Mouse (Mus musculus) hindbrain, postnatal 0 days (tissue): ENCODE measurements at regions not wholly inside any gene's neighbourhood (a gene's known extent, or its start where the extent isn't known, plus 50 kb on each side); places are given as distances from the start of the nearest gene placed in this dataset.

ENCODE experiments used
- ATAC-seq: fragments of 200-750 bp; cut with Nextera tagmentation; 2 replicates; pipeline ENCODE4 v1.8.0; 2017; ENCODE audit warnings: mild to moderate bottlenecking, moderate TSS enrichment, moderate library complexity
- DNase-seq: peaks from one replicate; pipeline ENCODE4 v3.0.0-alpha.2; 2015; ENCODE audit warnings: low spot score
- H3K27ac ChIP-seq: fragments of 300-500 bp; sonication (generic); 2 replicates; pipeline ENCODE4 v1.5.1; 2014; ENCODE audit warnings: mild to moderate bottlenecking
- H3K27me3 ChIP-seq: fragments of 300-500 bp; sonication (generic); 2 replicates; pipeline ENCODE4 v1.6.1; 2014; ENCODE audit warnings: low read length, mixed read lengths; ENCODE audit not compliant: insufficient read depth
- H3K36me3 ChIP-seq: fragments of 300-500 bp; sonication (generic); 2 replicates; pipeline ENCODE4 v1.6.1; 2014; ENCODE audit warnings: low read length, mixed read lengths; ENCODE audit not compliant: insufficient read depth
- H3K4me1 ChIP-seq: fragments of 300-500 bp; sonication (generic); 2 replicates; pipeline ENCODE4 v1.6.1; 2014; ENCODE audit warnings: antibody characterized with exemption, low read length, mixed read lengths; ENCODE audit not compliant: insufficient read depth
- H3K4me2 ChIP-seq: fragments of 300-500 bp; sonication (generic); 2 replicates; pipeline ENCODE4 v1.6.1; 2014; ENCODE audit warnings: low read depth, mild to moderate bottlenecking, low read length, moderate library complexity, mixed read lengths
- H3K4me3 ChIP-seq: fragments of 300-500 bp; sonication (generic); 2 replicates; pipeline ENCODE4 v1.5.1; 2014; ENCODE audit warnings: low read length
- H3K9ac ChIP-seq: fragments of 300-500 bp; sonication (generic); replicated peaks from 2 replicates; pipeline ENCODE4 v1.6.1; 2014; ENCODE audit warnings: mild to moderate bottlenecking, low read length, moderate library complexity, mixed read lengths
- H3K9me3 ChIP-seq: fragments of 300-500 bp; sonication (generic); 2 replicates; pipeline ENCODE4 v1.6.1; 2016; ENCODE audit warnings: low read length, mixed read lengths
- CTCF ChIP-seq: IDR thresholded peaks from 2 replicates; pipeline ENCODE4 v1.5.1; 2016; ENCODE audit warnings: antibody characterized with exemption, control low read depth, low read depth
- WGBS: fragments of 180-500 bp; shearing (Covaris S2); extraction: QIAGEN DNeasy Blood & Tissue Kit; methylation state at CpG from one replicate; pipeline ENCODE4 v1.1.7; 2014; 5-methylcytosine and 5-hydroxymethylcytosine counted together

- H3K27me3 ChIP-seq = no peaks in the 10 kb centered on the region
- ATAC-seq = no peak
- H3K4me3 ChIP-seq = no peak overlapping the region
- WGBS = 81% methylated on average over 6 of the region's 6 CpGs
- H3K9me3 ChIP-seq = no peaks in the 10 kb centered on the region
- no peak for DNase-seq
- no peak for TF ChIP-seq CTCF
- no peak overlapping the region for H3K27ac ChIP-seq
- peaks cover 10% of the 10 kb centered on the region for H3K4me1 ChIP-seq
- H3K9ac ChIP-seq = no peak overlapping the region
- no peak overlapping the region for H3K4me2 ChIP-seq
- no peaks in the 10 kb centered on the region for H3K36me3 ChIP-seq
Observed at GRCm38 (mm10) chr11:31746488-31746887, 74.8 kb upstream of the Bod1 start.

DNA sequence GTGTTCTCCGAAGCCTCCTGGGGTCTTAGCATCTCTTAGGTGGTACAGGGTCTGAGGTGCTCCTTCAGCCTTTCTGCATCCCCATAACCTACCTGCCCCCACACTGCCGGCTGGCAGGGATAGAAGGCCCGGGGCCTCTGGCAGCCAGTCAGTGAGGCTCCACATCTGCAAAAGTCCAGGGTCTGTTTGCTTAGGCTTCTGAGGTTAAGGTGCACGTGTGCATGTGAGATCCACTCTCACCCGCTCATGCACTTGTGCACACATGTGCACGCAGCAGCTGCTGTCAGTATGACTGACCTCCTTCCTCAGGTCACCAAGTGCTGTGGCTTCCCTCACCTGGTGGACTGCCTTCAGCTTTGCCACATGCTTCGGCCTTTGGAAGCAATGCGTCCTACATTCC lies 75.3 kb upstream of the Bod1 start:
- no peak overlapping the region for H3K4me2 ChIP-seq
- no peak for TF ChIP-seq CTCF
- DNase-seq = no peak

GRCm38 (mm10) chr11:31748275-31748815 lies 76.7 kb upstream of the Bod1 start:
- ATAC-seq = 0 out of 2 replicates have a peak, but pooled peaks have one; percentile 34
- H3K4me2 ChIP-seq = no peak overlapping the region
- no peaks in the 10 kb centered on the region for H3K27me3 ChIP-seq
- no peaks in the 10 kb centered on the region for H3K9me3 ChIP-seq
- no peak overlapping the region for H3K4me3 ChIP-seq
- H3K4me1 ChIP-seq = peaks cover 10% of the 10 kb centered on the region
- no peak for DNase-seq
- no peaks in the 10 kb centered on the region for H3K36me3 ChIP-seq
- H3K27ac ChIP-seq = 0 out of 2 replicates have a peak overlapping the region, but pooled peaks have one; percentile 20
- 51% methylated on average over 5 of the region's 5 CpGs for WGBS
- no peak for TF ChIP-seq CTCF
- no peak overlapping the region for H3K9ac ChIP-seq

More for the DNA sequence above, 75.3 kb upstream of the Bod1 start:
- Histone ChIP-seq H3K27me3 (no peaks in the 10 kb centered on the region), H3K9me3 (no peaks in the 10 kb centered on the region), H3K9ac (no peak overlapping the region), H3K36me3 (no peaks in the 10 kb centered on the region), H3K4me1 (peaks cover 10% of the 10 kb centered on the region), H3K27ac (no peak overlapping the region), H3K4me3 (no peak overlapping the region)
- whole genome bisulfite sequencing = 91% methylated on average over 8 of the region's 8 CpGs
- no peak for ATAC-seq

GRCm38 (mm10) chr11:31751274-31751673 lies 79.6 kb upstream of the Bod1 start:
- ATAC-seq (no peak), DNase-seq (no peak)
- Histone ChIP-seq H3K36me3 (no peaks in the 10 kb centered on the region), H3K27me3 (no peaks in the 10 kb centered on the region), H3K9ac (no peak overlapping the region), H3K4me3 (no peak overlapping the region), H3K9me3 (no peaks in the 10 kb centered on the region), H3K4me1 (peaks cover 18% of the 10 kb centered on the region), H3K27ac (no peak overlapping the region), H3K4me2 (no peak overlapping the region)
- TF ChIP-seq CTCF = no peak
- 76% methylated on average over 1 of the region's 1 CpGs for WGBS

DNA sequence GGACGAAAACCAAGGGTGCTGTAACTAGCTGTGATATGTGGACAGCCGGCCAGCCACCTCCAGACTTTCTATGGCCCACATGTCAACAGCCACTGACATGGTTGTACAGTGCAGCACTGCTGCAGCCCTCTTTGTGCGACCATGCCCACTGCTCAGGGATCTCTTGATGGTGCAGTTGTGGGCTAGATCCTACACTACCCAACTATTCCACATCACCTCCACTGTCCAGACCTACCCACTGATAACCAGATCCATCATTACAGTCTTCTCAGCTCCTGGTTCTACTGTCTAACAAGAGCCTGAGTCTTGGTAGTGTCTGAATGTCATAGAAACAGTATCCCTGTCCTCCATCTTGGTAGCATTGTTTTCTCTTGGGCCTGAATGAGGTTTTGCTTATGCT lies 81.5 kb upstream of the Bod1 start:
- no peaks in the 10 kb centered on the region for H3K36me3 ChIP-seq
- WGBS = 85% methylated on average over 3 of the region's 3 CpGs
- H3K4me3 ChIP-seq = no peak overlapping the region
- peak overlapping the region; percentile 65; the same call in 1 of the 2 replicates for H3K27ac ChIP-seq
- H3K4me2 ChIP-seq = no peak overlapping the region
- H3K9me3 ChIP-seq = no peaks in the 10 kb centered on the region
- DNase-seq = no peak
- ATAC-seq = peak; percentile 27
- peaks cover 24% of the 10 kb centered on the region for H3K4me1 ChIP-seq
- no peaks in the 10 kb centered on the region for H3K27me3 ChIP-seq
- H3K9ac ChIP-seq = no peak overlapping the region
- TF ChIP-seq CTCF = no peak

- Histone ChIP-seq H3K9me3 (no peaks in the 10 kb centered on the region), H3K27ac (peak overlapping the region; percentile 65), H3K27me3 (no peaks in the 10 kb centered on the region), H3K4me3 (no peak overlapping the region), H3K9ac (no peak overlapping the region), H3K4me1 (peaks cover 19% of the 10 kb centered on the region), H3K36me3 (no peaks in the 10 kb centered on the region), H3K4me2 (no peak overlapping the region)
- no peak for TF ChIP-seq CTCF
- ATAC-seq (peak; percentile 78), DNase-seq (peak; percentile 72)
- 38% methylated on average over 5 of the region's 5 CpGs for WGBS
Observed at GRCm38 (mm10) chr11:31753711-31754161, 82.1 kb upstream of the Bod1 start.

- H3K9me3 ChIP-seq = no peaks in the 10 kb centered on the region
- no peak overlapping the region for H3K4me3 ChIP-seq
- H3K4me2 ChIP-seq = no peak overlapping the region
- 51% methylated on average over 4 of the region's 4 CpGs for WGBS
- H3K27me3 ChIP-seq = no peaks in the 10 kb centered on the region
- DNase-seq (no peak), ATAC-seq (no peak)
- no peak overlapping the region for H3K9ac ChIP-seq
- TF ChIP-seq CTCF = no peak
- H3K27ac ChIP-seq = peak overlapping the region; percentile 65
- peaks cover 22% of the 10 kb centered on the region for H3K4me1 ChIP-seq
- H3K36me3 ChIP-seq = no peaks in the 10 kb centered on the region
Observed at GRCm38 (mm10) chr11:31754416-31754815, 82.7 kb upstream of the Bod1 start.
